ENCODE assay signal across 8 mouse cellular contexts in genomic region chr6:38160102-38160501, GRCm38 (mm10). TPM values are rescaled to one million over a fixed set of nuclear protein-coding genes. Genes with fewer than 3 reads are reported as not detected.
DNase-seq lines count a peak whose midpoint lies in the region; ATAC-seq and TF ChIP-seq lines count a peak whose summit lies in the region.

No protein-coding gene starts in this region.

- intact Hi-C loops in left cerebral cortex, postnatal 4 days (cut with DNase I), result loop anchor here (10.0 kb wide), 1 partner anchor 165 kb away; no protein-coding TSS in a partner anchor

- H3K9ac ChIP-seq in midbrain, embryonic 15.5 days, result no peak overlapping the region

- no peaks in the 10 kb centered on the region for H3K36me3 ChIP-seq in kidney, adult 2 months (ENCODE audit: control insufficient read depth, insufficient read depth, low read length)
- peaks cover 9% of the 10 kb centered on the region for H3K36me3 ChIP-seq in midbrain, embryonic 15.5 days (replicated peaks)

- ATAC-seq in midbrain, embryonic 15.5 days (replicated peaks), result peak; percentile 58

- TF ChIP-seq POLR2A in cortical plate, adult 2 months (IDR thresholded peaks at IDR 0.05; ENCODE audit: extremely low read depth, insufficient read depth, low read length), result no peak
- no peak for TF ChIP-seq POLR2A in kidney, adult 2 months (IDR thresholded peaks at IDR 0.05; ENCODE audit: low read depth, low read length)

- peak; percentile 71 to 79 for DNase-seq in urinary bladder, adult 18-20 months (ENCODE audit: low spot score in 2 of 2)
- DNase-seq in urinary bladder, adult 2 months (ENCODE audit: low spot score), result no peak
- DNase-seq in gastrocnemius, postnatal 25 days, result peak; percentile 26
- DNase-seq in kidney, adult 2 months, result peak; percentile 90
- DNase-seq in left cerebral cortex, postnatal 4 days, result peak; percentile 83
- peak; percentile 20 to 69 for DNase-seq in spleen, postnatal 14 days (ENCODE audit: low spot score in 2 of 2)

- no peaks in the 10 kb centered on the region for H3K9me3 ChIP-seq in midbrain, embryonic 15.5 days

- peak; percentile 77 for TF ChIP-seq CTCF in cortical plate, adult 2 months (IDR thresholded peaks at IDR 0.05; ENCODE audit: extremely low read depth, insufficient read depth, low read length)
- peak; percentile 47 for TF ChIP-seq CTCF in kidney, adult 2 months (conservative IDR thresholded peaks at IDR 0.05; ENCODE audit: insufficient read depth, insufficient read length, low read depth, low read length)

- 5% methylated on average over 3 of the region's 3 CpGs for WGBS in kidney, adult 2 months
- WGBS in midbrain, embryonic 15.5 days, result 18% methylated on average over 3 of the region's 3 CpGs

- H3K27ac ChIP-seq in cortical plate, adult 2 months (ENCODE audit: insufficient read depth, low read length), result no peak overlapping the region
- H3K27ac ChIP-seq in kidney, adult 2 months (ENCODE audit: insufficient read depth, low read depth, low read length), result no peak overlapping the region
- H3K27ac ChIP-seq in midbrain, embryonic 15.5 days, result peak overlapping the region; percentile 72

- no peaks in the 10 kb centered on the region for H3K27me3 ChIP-seq in kidney, adult 2 months (replicated peaks; ENCODE audit: control insufficient read depth, insufficient read depth, low read length)
- H3K27me3 ChIP-seq in midbrain, embryonic 15.5 days (replicated peaks), result no peaks in the 10 kb centered on the region

- H3K4me2 ChIP-seq in midbrain, embryonic 15.5 days, result no peak overlapping the region

- no peak overlapping the region for H3K4me3 ChIP-seq in cortical plate, adult 2 months (ENCODE audit: insufficient read depth, low read length)
- H3K4me3 ChIP-seq in kidney, adult 2 months (ENCODE audit: insufficient read depth, low read depth, low read length), result no peak overlapping the region
- no peak overlapping the region for H3K4me3 ChIP-seq in midbrain, embryonic 15.5 days

- 0 out of 2 replicates have a peak, but pooled peaks cover 2% of the 10 kb centered on the region for H3K4me1 ChIP-seq in cortical plate, adult 2 months (ENCODE audit: control insufficient read depth, insufficient read depth, low read length)
- peaks cover 2% of the 10 kb centered on the region; the same call in 1 of the 2 replicates for H3K4me1 ChIP-seq in kidney, adult 2 months (ENCODE audit: control insufficient read depth, insufficient read depth, low read length)
- H3K4me1 ChIP-seq in midbrain, embryonic 15.5 days, result peaks cover 38% of the 10 kb centered on the region

RNA-seq across cellular contexts. Expression of gene Atp6v0a4, which starts 35.7 kb away (rescaled TPM):
- polyA plus RNA-seq in urinary bladder, adult 2 months (2012; rRNA removed), result 1.1 and 1.5 TPM in 2 replicates
- 0.15 and 0.30 TPM in 2 replicates for polyA plus RNA-seq in cortical plate, adult 2 months (2012; rRNA removed)
- 1 to 10 TPM in 1 of 2 experiments, under 1 TPM in 1; 0.72 to 1.1 TPM for total RNA-seq in gastrocnemius, postnatal 25 days (2021)
- polyA plus RNA-seq in kidney, adult 2 months (2012; rRNA removed), result 259 and 302 TPM in 2 replicates
- 1 to 10 TPM; 3.0 to 3.2 TPM for total RNA-seq in left cerebral cortex, postnatal 4 days (2021)
- 0.24 and 0.25 TPM in 2 replicates for polyA plus RNA-seq in midbrain, embryonic 15.5 days (2015; fragmentation: Nextera tagmentation; extraction: Ambion mirVana)

RNA-seq across cellular contexts. Expression of gene Tmem213, which starts 51.0 kb away (rescaled TPM):
- polyA plus RNA-seq in urinary bladder, adult 2 months (2012; rRNA removed), result not detected in 2 replicates
- polyA plus RNA-seq in cortical plate, adult 2 months (2012; rRNA removed), result not detected in 2 replicates
- not detected for total RNA-seq in gastrocnemius, postnatal 25 days (2021)
- polyA plus RNA-seq in kidney, adult 2 months (2012; rRNA removed), result 240 and 279 TPM in 2 replicates
- total RNA-seq in left cerebral cortex, postnatal 4 days (2021), result not detected
- polyA plus RNA-seq in midbrain, embryonic 15.5 days (2015; fragmentation: Nextera tagmentation; extraction: Ambion mirVana), result not detected in 2 replicates

Comparison
In these comparisons a context has a peak if more than half of its experiments do, and no peak if none do; other contexts are left out.
1. RNA of gene Atp6v0a4, which starts 35.7 kb away (polyA plus RNA-seq): 259 to 302 TPM in kidney, adult 2 months; 1.1 to 1.5 TPM in urinary bladder, adult 2 months, 0.24 to 0.25 TPM in midbrain, embryonic 15.5 days and 0.15 to 0.30 TPM in cortical plate, adult 2 months; every median in the first group is over 100 times any median in the second.
2. RNA of gene Tmem213, which starts 51.0 kb away (polyA plus RNA-seq): 240 to 279 TPM in kidney, adult 2 months; not detected in midbrain, embryonic 15.5 days, not detected in urinary bladder, adult 2 months and not detected in cortical plate, adult 2 months; every median in the first group is over 100 times any median in the second.